Mouse (Mus musculus) ES-E14 (cell line): ENCODE results near the gene Bcl10.

Experiments
- HCFC1 ChIP-seq: IDR thresholded peaks from 2 replicates; pipeline ENCODE4 v1.6.1; 2012; ENCODE audit warnings: low read length, inconsistent platforms, borderline replicate concordance; ENCODE audit not compliant: insufficient read depth
- MAFK ChIP-seq: IDR thresholded peaks from 2 replicates; pipeline ENCODE4 v1.6.1; 2014; ENCODE audit warnings: mild to moderate bottlenecking, low read depth, low read length, inconsistent platforms; ENCODE audit not compliant: insufficient read depth

DNA sequence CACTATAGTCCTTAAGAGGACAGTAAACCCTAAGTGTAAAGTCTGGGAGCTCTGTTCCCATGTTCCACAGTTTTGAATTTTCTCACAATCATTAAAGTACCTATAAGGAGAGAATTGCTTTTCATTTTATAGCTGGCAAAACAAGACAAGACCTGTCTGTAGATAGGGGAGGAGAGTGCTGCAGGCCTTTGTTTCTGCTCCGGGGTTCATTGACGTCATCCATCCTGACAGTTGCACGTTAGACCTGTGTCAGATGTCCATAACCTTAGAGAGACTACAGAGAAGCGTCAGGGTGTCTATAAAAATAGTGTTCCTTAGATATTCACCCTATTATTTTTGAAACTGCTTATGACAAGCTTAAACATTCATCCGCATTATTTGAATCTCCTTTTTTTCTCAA, 2.9 kb downstream of the Bcl10 start:
- no peak for TF ChIP-seq MAFK
- TF ChIP-seq HCFC1: no peak
